Mouse (Mus musculus): Measurements from ENCODE around the gene Ppara.

Ppara gene

DNA sequence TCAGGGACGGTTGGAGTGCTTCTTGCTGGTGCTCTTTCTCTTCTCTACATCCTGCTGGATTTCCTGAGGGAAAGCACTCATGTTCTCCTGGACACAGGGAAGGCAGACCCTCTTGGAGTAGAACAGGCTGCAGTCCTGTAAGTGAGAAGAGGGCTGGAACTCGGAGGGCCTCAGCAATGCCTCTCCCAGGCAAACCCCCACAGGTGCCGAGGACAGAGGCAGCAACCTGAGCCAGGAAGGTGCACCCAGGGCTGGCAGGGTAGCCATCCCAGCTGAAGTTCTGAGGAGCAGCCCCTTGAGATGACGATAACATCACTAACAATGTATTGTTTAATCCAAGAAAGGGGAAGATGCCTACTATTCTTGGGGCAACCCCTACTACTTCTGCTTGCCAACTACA is 72.6 kb downstream of the Ppara start:
- no peak for DNase-seq (ENCODE audit: low spot score in 2 of 2)

DNA sequence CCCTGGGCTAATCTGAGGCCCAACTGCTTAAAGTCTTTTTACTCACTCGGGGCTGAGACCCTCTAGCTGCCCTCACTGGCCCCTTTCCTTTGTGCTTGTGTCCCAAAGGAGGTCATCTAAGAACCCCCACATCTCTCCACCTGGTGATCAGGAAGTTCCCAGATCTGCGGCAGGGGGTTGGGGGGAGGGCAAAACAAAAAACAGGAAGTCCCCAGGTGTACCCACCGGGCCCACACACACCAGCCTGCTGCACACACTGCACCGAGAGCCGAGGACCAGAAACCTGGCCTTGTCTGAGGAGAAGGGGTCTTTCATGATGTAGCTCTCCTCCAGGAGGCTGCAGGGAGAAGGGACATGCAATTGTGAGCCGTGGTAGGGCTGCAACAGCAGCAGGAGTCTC is 73.2 kb downstream of the Ppara start:
- DNase-seq (ENCODE audit: low spot score in 2 of 2): no peak

GRCm38 (mm10) chr15:85808434-85808833 is 73.7 kb downstream of the Ppara start:
- no peak for DNase-seq (ENCODE audit: low spot score in 2 of 2)

DNA sequence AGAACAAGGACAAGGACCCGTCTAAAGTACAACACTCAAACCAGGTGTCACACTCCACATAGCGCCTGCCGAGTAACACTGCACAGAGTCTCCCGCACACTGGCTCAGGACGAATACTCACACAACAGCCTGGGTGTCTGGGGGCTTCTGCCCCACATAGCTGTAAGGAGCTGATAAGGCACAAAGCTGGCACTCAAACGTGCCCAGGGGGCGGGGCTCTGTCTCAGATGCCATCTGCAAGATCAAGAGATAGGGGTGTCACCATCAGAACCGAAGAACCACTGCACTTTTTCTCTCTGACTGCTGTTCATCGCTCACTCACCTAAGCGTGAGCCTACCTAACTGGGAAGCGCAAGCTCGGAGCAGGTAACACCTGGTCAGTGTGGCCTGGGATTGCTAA is 74.3 kb downstream of the Ppara start:
- no peak for DNase-seq (ENCODE audit: low spot score in 2 of 2)

- no peak for DNase-seq (ENCODE audit: low spot score in 2 of 2)
Measured at GRCm38 (mm10) chr15:85810462-85810805, 75.7 kb downstream of the Ppara start.

- DNase-seq (ENCODE audit: low spot score in 2 of 2): peak; percentile 65 to 67
Measured at GRCm38 (mm10) chr15:85810806-85811521, 76.2 kb downstream of the Ppara start.

GRCm38 (mm10) chr15:85811535-85812277 is 76.9 kb downstream of the Ppara start, which contains the start of gene Cdpf1:
Gene Cdpf1 (minus strand): TSS chr15:85811697.
- peak; percentile 97 to 98 for DNase-seq (ENCODE audit: low spot score in 2 of 2)

GRCm38 (mm10) chr15:85813428-85813827 is 78.6 kb downstream of the Ppara start:
- no peak for DNase-seq (ENCODE audit: low spot score in 2 of 2)

GRCm38 (mm10) chr15:85821203-85822010 is 86.6 kb downstream of the Ppara start, which contains the start of gene Pkdrej:
Gene Pkdrej (minus strand): TSS chr15:85821734.
- no peak for DNase-seq (ENCODE audit: low spot score in 2 of 2)

GRCm38 (mm10) chr15:85822011-85822359 is 87.2 kb downstream of the Ppara start:
- DNase-seq (ENCODE audit: low spot score in 2 of 2): no peak

GRCm38 (mm10) chr15:85826676-85827075 is 91.9 kb downstream of the Ppara start:
- no peak for DNase-seq (ENCODE audit: low spot score in 2 of 2)

GRCm38 (mm10) chr15:85828071-85828470 is 93.3 kb downstream of the Ppara start:
- DNase-seq (ENCODE audit: low spot score in 2 of 2): no peak

- no peak for DNase-seq (ENCODE audit: low spot score in 2 of 2)
Measured at GRCm38 (mm10) chr15:85829470-85829869, 94.7 kb downstream of the Ppara start.

- peak; percentile 73 to 78 for DNase-seq (ENCODE audit: low spot score in 2 of 2)
Measured at GRCm38 (mm10) chr15:85831954-85832590, 97.3 kb downstream of the Ppara start, which contains the start of gene Ttc38. Gene Ttc38 (plus strand): TSS chr15:85832306.

- DNase-seq (ENCODE audit: low spot score in 2 of 2): no peak
Measured at GRCm38 (mm10) chr15:85832599-85832998, 97.8 kb downstream of the Ppara start.

GRCm38 (mm10) chr15:85835335-85835734 is 100.6 kb downstream of the Ppara start:
- peak in 1 of 2 experiments; percentile 17 for DNase-seq (ENCODE audit: low spot score in 2 of 2)

- no peak for DNase-seq (ENCODE audit: low spot score in 2 of 2)
Measured at GRCm38 (mm10) chr15:85836887-85837286, 102.1 kb downstream of the Ppara start.

DNA sequence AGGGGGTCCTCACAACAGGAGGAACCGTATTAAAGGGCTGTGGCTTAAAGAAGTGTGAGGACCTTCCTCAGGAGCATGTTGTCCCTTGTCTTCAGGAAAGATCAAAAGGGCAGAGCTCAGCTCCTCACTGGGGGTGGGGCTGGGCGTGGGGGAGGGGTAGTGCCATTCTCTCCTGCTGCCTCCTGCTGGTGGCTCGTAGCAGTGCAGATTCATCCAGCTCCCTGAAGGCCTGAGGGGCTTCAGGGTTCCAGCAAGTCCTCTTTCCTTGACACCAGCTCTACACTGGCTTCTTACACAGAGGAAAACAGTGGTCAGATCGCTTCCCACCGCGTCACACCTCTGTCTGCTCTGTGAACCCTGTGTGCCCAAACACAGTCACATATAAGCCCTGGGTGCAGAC is 106.2 kb downstream of the Ppara start:
- peak in 1 of 2 experiments; percentile 12 for DNase-seq (ENCODE audit: low spot score in 2 of 2)

- no peak for DNase-seq (ENCODE audit: low spot score in 2 of 2)
Measured at GRCm38 (mm10) chr15:85841796-85842360, 107.1 kb downstream of the Ppara start.

DNA sequence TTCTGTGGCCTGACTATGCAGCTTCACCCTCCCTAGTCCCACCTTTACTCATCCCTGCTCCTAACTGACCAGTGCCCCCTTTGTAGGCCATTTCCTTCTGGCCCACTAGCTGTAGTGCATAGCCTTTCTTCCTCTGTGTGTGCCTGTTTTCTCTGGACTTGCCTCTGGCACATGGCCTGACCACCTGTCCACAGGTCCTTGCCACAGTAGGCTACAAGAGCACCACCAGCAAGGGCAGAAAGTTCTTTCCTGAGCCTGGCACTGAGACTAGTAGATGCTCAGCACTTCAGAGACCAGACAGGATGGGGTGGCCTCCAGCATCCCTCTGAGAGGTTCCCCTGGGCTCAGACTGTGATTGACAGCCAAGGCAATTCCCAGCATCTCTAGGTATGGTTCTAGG is 110.3 kb downstream of the Ppara start:
- DNase-seq (ENCODE audit: low spot score in 2 of 2): no peak

- no peak for DNase-seq (ENCODE audit: low spot score in 2 of 2)
Measured at GRCm38 (mm10) chr15:85851656-85852392, 117.0 kb downstream of the Ppara start.

All from natural killer cell, adult 2 months (primary cell).